Mouse (Mus musculus) heart, adult 2 months (tissue): ENCODE results near the gene Lpo.

Experiments
- CTCF ChIP-seq: fragments of 200-600 bp; IDR thresholded peaks from 2 replicates; pipeline ENCODE4 v1.8.1; 2022; ENCODE audit warnings: antibody characterized with exemption, mild to moderate bottlenecking, moderate library complexity
- EP300 ChIP-seq: fragments of 200-500 bp; IDR thresholded peaks from 2 replicates; pipeline ENCODE4 v1.6.1; 2011; ENCODE audit warnings: low read depth, low read length, control low read depth; ENCODE audit not compliant: insufficient read depth
- POLR2A ChIP-seq: fragments of 200-500 bp; IDR thresholded peaks from 2 replicates; pipeline ENCODE4 v1.6.1; 2011; ENCODE audit warnings: mild to moderate bottlenecking, low read depth, low read length, control low read depth; ENCODE audit not compliant: insufficient read depth

GRCm38 (mm10) chr11:87778915-87779314 lies 49.2 kb downstream of the Lpo start:
- TF ChIP-seq POLR2A = no peak
- TF ChIP-seq EP300 = no peak
- TF ChIP-seq CTCF = no peak
